8 mouse cellular contexts compared by ENCODE assay signal in the genomic region with DNA sequence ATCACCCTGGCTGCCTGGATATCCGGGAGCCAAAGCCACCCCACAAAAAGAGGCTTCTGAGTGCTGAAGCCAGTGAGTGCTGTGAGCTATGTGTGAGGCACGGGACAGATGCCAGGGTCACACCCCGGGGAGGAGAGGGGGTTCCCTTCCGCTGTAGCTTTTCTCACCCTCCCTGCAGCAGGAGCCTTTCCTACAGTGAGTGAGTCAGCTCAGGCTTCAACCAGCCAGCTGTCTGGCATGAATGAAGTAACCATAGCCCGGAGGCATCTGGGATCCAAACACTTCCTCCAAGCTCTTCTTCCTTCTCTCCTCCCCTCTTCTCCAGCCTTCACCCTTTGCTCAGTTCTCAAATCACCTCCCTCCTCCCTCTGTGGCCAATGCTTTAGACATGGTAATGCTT. TPM values are rescaled to one million over a fixed set of nuclear protein-coding genes. Genes with fewer than 3 reads are reported as not detected.
DNase-seq lines count a peak whose midpoint lies in the region; ATAC-seq and TF ChIP-seq lines count a peak whose summit lies in the region.

No protein-coding gene starts in this region.

- H3K36me3 ChIP-seq in heart, embryonic 16.5 days (ENCODE audit: control insufficient read depth, insufficient read depth) = no peaks in the 10 kb centered on the region
- H3K36me3 ChIP-seq in lung, postnatal 0 days (ENCODE audit: insufficient read depth, low read length) = no peaks in the 10 kb centered on the region

- no peak overlapping the region for H3K27ac ChIP-seq in heart, embryonic 16.5 days (ENCODE audit: low read length)
- no peak overlapping the region for H3K27ac ChIP-seq in lung, postnatal 0 days (ENCODE audit: low read length)

- ATAC-seq in heart, embryonic 16.5 days (replicated peaks; ENCODE audit: extremely low read depth, insufficient read depth, low FRiP score) = 0 out of 2 replicates have a peak, but pooled peaks have one; percentile 28
- peak; percentile 83 for ATAC-seq in lung, postnatal 0 days

- 9% methylated on average over 5 of the region's 5 CpGs for WGBS in heart, embryonic 16.5 days
- WGBS in lung, postnatal 0 days = 17% methylated on average over 5 of the region's 5 CpGs

- no peaks in the 10 kb centered on the region for H3K9me3 ChIP-seq in heart, embryonic 16.5 days (replicated peaks; ENCODE audit: control insufficient read depth, low read length)
- H3K9me3 ChIP-seq in lung, postnatal 0 days (ENCODE audit: low read length) = no peaks in the 10 kb centered on the region

- no peak overlapping the region for H3K4me3 ChIP-seq in heart, embryonic 16.5 days (ENCODE audit: low read length)
- H3K4me3 ChIP-seq in lung, postnatal 0 days (ENCODE audit: low read depth, low read length) = no peak overlapping the region

- no peak for TF ChIP-seq CTCF in lung, postnatal 0 days (IDR thresholded peaks at IDR 0.05)

- H3K4me1 ChIP-seq in heart, embryonic 16.5 days (ENCODE audit: control insufficient read depth, insufficient read depth, low read length) = no peaks in the 10 kb centered on the region
- no peaks in the 10 kb centered on the region for H3K4me1 ChIP-seq in lung, postnatal 0 days (ENCODE audit: insufficient read depth, low read depth, low read length)

- H3K27me3 ChIP-seq in heart, embryonic 16.5 days (ENCODE audit: control insufficient read depth, insufficient read depth, low read length) = no peaks in the 10 kb centered on the region
- H3K27me3 ChIP-seq in lung, postnatal 0 days (replicated peaks; ENCODE audit: insufficient read depth, low read length) = no peaks in the 10 kb centered on the region

- H3K4me2 ChIP-seq in heart, embryonic 16.5 days (ENCODE audit: low read depth, low read length) = 0 out of 2 replicates have a peak overlapping the region, but pooled peaks have one; percentile 5
- H3K4me2 ChIP-seq in lung, postnatal 0 days (replicated peaks; ENCODE audit: low read depth, low read length) = no peak overlapping the region

- no peak for TF ChIP-seq EP300 in lung, postnatal 0 days (IDR thresholded peaks at IDR 0.05)

- no peak overlapping the region for H3K9ac ChIP-seq in heart, embryonic 16.5 days (ENCODE audit: low read length)
- no peak overlapping the region for H3K9ac ChIP-seq in lung, postnatal 0 days (replicated peaks; ENCODE audit: low read depth)

- DNase-seq in adrenal gland, postnatal 14 days = peak; percentile 58
- DNase-seq in adrenal gland, adult 18-20 months (ENCODE audit: low spot score in 2 of 2) = no peak
- DNase-seq in left cerebral cortex, adult 18-20 months (ENCODE audit: low spot score in 2 of 2) = peak; percentile 23 to 28
- no peak for DNase-seq in left cerebral cortex, adult 11 months (ENCODE audit: low spot score)
- DNase-seq in lung, postnatal 0 days (ENCODE audit: low spot score) = peak; percentile 73
- peak; percentile 35 for DNase-seq in thymus, postnatal 0 days (ENCODE audit: low spot score)
- DNase-seq in layer of hippocampus, postnatal 14 days (ENCODE audit: low spot score in 2 of 2) = no peak

RNA-seq across cellular contexts. Expression of a gene that starts 46.6 kb away (rescaled TPM):
- 14.8 and 15.8 TPM in 2 replicates for total RNA-seq in adrenal gland, postnatal 14 days (2021)
- 1 to 10 TPM; 4.6 to 10.0 TPM for total RNA-seq in adrenal gland, adult 18-20 months (2021)
- total RNA-seq in left cerebral cortex, adult 18-20 months (2021) = 10 to 100 TPM; 12.5 to 20.6 TPM
- 1.3 and 1.5 TPM in 2 replicates for polyA plus RNA-seq in heart, embryonic 16.5 days (2015; fragmentation: Nextera tagmentation; extraction: Ambion mirVana)
- polyA plus RNA-seq in lung, postnatal 0 days (2015; fragmentation: Nextera tagmentation; extraction: Ambion mirVana) = 0.42 and 0.60 TPM in 2 replicates
- polyA plus RNA-seq in thymus, postnatal 0 days (2015; fragmentation: Nextera tagmentation; extraction: Ambion mirVana) = 0.44 and 0.99 TPM in 2 replicates
- 1 to 10 TPM; 4.7 to 6.3 TPM for total RNA-seq in layer of hippocampus, postnatal 14 days (2021)

Comparison
In these comparisons a context has a peak if more than half of its experiments do, and no peak if none do; other contexts are left out.
1. DNase-seq: peak in adrenal gland, postnatal 14 days (single experiment), left cerebral cortex, adult 18-20 months (2 of 2), lung, postnatal 0 days (single experiment) and thymus, postnatal 0 days (single experiment); none in adrenal gland, adult 18-20 months (0 of 2), left cerebral cortex, adult 11 months (single experiment) and layer of hippocampus, postnatal 14 days (0 of 2).